19 mouse cellular contexts compared by ENCODE assay signal in the genomic region with DNA sequence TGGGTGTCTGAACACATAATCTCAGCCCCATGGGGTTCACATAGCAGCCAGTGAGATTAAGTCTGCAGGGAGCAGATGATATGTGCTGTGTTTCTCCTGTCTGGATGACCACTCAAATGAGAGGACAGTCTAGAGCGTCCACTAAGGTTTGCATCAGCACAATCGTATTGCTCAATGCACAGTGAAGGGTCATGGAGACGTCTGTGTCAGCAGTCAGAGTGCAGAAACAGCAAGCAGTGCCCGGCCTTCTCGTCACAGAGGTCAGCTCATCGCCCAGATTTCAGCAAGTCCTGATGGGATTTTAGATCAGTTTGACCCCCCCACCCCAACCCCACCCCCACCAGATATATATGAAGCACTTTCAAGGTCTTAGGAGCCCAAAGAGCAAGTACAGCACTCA. TPM values are rescaled to one million over a fixed set of nuclear protein-coding genes. Genes with fewer than 3 reads are reported as not detected.
DNase-seq lines count a peak whose midpoint lies in the region; ATAC-seq and TF ChIP-seq lines count a peak whose summit lies in the region.
"Had no signal": no experiment of that assay in that cellular context is flagged by ENCODE, and none has a peak within 500 bp of the region (broad histone marks: within the 10 kb centered on the region; RNA-seq: fewer than 3 reads in every experiment).

No protein-coding gene starts in this region.

- no peak for TF ChIP-seq EP300 in liver, postnatal 0 days (IDR thresholded peaks at IDR 0.05; ENCODE audit: low read depth)

- no peak overlapping the region for H3K4me3 ChIP-seq in liver, embryonic 13.5 days (replicated peaks)
- H3K4me3 ChIP-seq in liver, embryonic 11.5 days (ENCODE audit: low read depth, low read length): no peak overlapping the region
- H3K4me3 ChIP-seq in liver, postnatal 0 days (ENCODE audit: low read depth, low read length): no peak overlapping the region
- no peak overlapping the region for H3K4me3 ChIP-seq in forebrain, embryonic 14.5 days (ENCODE audit: low read depth, low read length)
- H3K4me3 ChIP-seq: embryonic facial prominence, embryonic 15.5 days; erythroblast, embryonic 14.5 days; forebrain, embryonic 10.5 days; forebrain, embryonic 15.5 days; heart, embryonic 13.5 days; hindbrain, embryonic 15.5 days had no signal

- 52% methylated on average over 6 of the region's 6 CpGs for WGBS in liver, embryonic 13.5 days (ENCODE audit: insufficient replicate concordance)
- 73% methylated on average over 6 of the region's 6 CpGs for WGBS in liver, embryonic 11.5 days
- 56% methylated on average over 6 of the region's 6 CpGs for WGBS in liver, postnatal 0 days (ENCODE audit: insufficient replicate concordance)
- WGBS in forebrain, embryonic 14.5 days: 91% methylated on average over 6 of the region's 6 CpGs

- H3K9ac ChIP-seq in liver, embryonic 13.5 days: no peak overlapping the region
- H3K9ac ChIP-seq in liver, embryonic 11.5 days (ENCODE audit: low read depth, low read length): no peak overlapping the region
- no peak overlapping the region for H3K9ac ChIP-seq in liver, postnatal 0 days (replicated peaks)
- H3K9ac ChIP-seq in forebrain, embryonic 14.5 days (ENCODE audit: low read length): no peak overlapping the region
- H3K9ac ChIP-seq: embryonic facial prominence, embryonic 15.5 days; forebrain, embryonic 15.5 days; heart, embryonic 13.5 days; hindbrain, embryonic 15.5 days had no signal

- no peak overlapping the region for H3K4me2 ChIP-seq in liver, embryonic 13.5 days
- no peak overlapping the region for H3K4me2 ChIP-seq in liver, embryonic 11.5 days
- no peak overlapping the region for H3K4me2 ChIP-seq in liver, postnatal 0 days (ENCODE audit: low read depth, low read length)
- H3K4me2 ChIP-seq in forebrain, embryonic 14.5 days (ENCODE audit: low read length): no peak overlapping the region
- H3K4me2 ChIP-seq: embryonic facial prominence, embryonic 15.5 days; forebrain, embryonic 15.5 days; heart, embryonic 13.5 days; hindbrain, embryonic 15.5 days had no signal

- peak; percentile 53 for DNase-seq in adrenal gland, postnatal 10 days
- no peak for DNase-seq in adrenal gland, adult 8-10 months
- no peak for DNase-seq in liver, embryonic 13.5 days
- DNase-seq in liver, embryonic 11.5 days (ENCODE audit: low spot score): no peak
- DNase-seq in adipocyte (ENCODE audit: low spot score): peak; percentile 87
- peak; percentile 55 for DNase-seq in liver, postnatal 0 days
- no peak for DNase-seq in gastrocnemius, adult 18-20 months (ENCODE audit: low spot score)
- DNase-seq in forebrain, embryonic 14.5 days (ENCODE audit: low spot score): no peak
- DNase-seq: cerebellum, adult 2 months; cerebellum, postnatal 10 days; embryo, embryonic 11 days; gastrocnemius, postnatal 10 days; heart, postnatal 36 days had no signal

- H3K9me3 ChIP-seq in liver, embryonic 13.5 days (replicated peaks): no peaks in the 10 kb centered on the region
- H3K9me3 ChIP-seq in liver, embryonic 11.5 days (ENCODE audit: control insufficient read depth, low read length): no peaks in the 10 kb centered on the region
- H3K9me3 ChIP-seq in liver, postnatal 0 days (ENCODE audit: low read length): no peaks in the 10 kb centered on the region
- no peaks in the 10 kb centered on the region for H3K9me3 ChIP-seq in forebrain, embryonic 14.5 days (replicated peaks; ENCODE audit: control insufficient read depth, low read length)
- H3K9me3 ChIP-seq: embryonic facial prominence, embryonic 15.5 days; forebrain, embryonic 10.5 days; forebrain, embryonic 15.5 days; heart, embryonic 13.5 days; hindbrain, embryonic 15.5 days had no signal

- H3K36me3 ChIP-seq in liver, embryonic 13.5 days: no peaks in the 10 kb centered on the region
- H3K36me3 ChIP-seq in liver, embryonic 11.5 days (ENCODE audit: control insufficient read depth, insufficient read depth, low read length): no peaks in the 10 kb centered on the region
- no peaks in the 10 kb centered on the region for H3K36me3 ChIP-seq in liver, postnatal 0 days (replicated peaks; ENCODE audit: insufficient read depth, low read length)
- no peaks in the 10 kb centered on the region for H3K36me3 ChIP-seq in forebrain, embryonic 14.5 days (ENCODE audit: control insufficient read depth, insufficient read depth, low read length)
- H3K36me3 ChIP-seq: embryonic facial prominence, embryonic 15.5 days; forebrain, embryonic 10.5 days; forebrain, embryonic 15.5 days; heart, embryonic 13.5 days; hindbrain, embryonic 15.5 days had no signal

- ATAC-seq in liver, embryonic 13.5 days (ENCODE audit: low read depth): peak; percentile 64; the same call in 1 of the 2 replicates
- no peak for ATAC-seq in liver, embryonic 11.5 days (replicated peaks; ENCODE audit: low FRiP score)
- ATAC-seq in liver, postnatal 0 days: peak; percentile 99
- no peak for ATAC-seq in forebrain, embryonic 14.5 days
- ATAC-seq: forebrain, embryonic 15.5 days had no signal

- H3K27me3 ChIP-seq in liver, embryonic 13.5 days: no peaks in the 10 kb centered on the region
- H3K27me3 ChIP-seq in liver, embryonic 11.5 days (replicated peaks; ENCODE audit: control insufficient read depth, insufficient read depth, low read length): no peaks in the 10 kb centered on the region
- H3K27me3 ChIP-seq in liver, postnatal 0 days (ENCODE audit: insufficient read depth, low read length): no peaks in the 10 kb centered on the region
- H3K27me3 ChIP-seq in forebrain, embryonic 14.5 days (replicated peaks; ENCODE audit: control insufficient read depth, insufficient read depth, low read length): no peaks in the 10 kb centered on the region
- H3K27me3 ChIP-seq: embryonic facial prominence, embryonic 15.5 days; forebrain, embryonic 15.5 days; heart, embryonic 13.5 days; hindbrain, embryonic 15.5 days had no signal

- TF ChIP-seq CTCF in liver, postnatal 0 days (IDR thresholded peaks at IDR 0.05; ENCODE audit: low read depth): no peak

- H3K4me1 ChIP-seq in liver, embryonic 13.5 days (replicated peaks): 0 out of 2 replicates have a peak, but pooled peaks cover 3% of the 10 kb centered on the region
- no peaks in the 10 kb centered on the region for H3K4me1 ChIP-seq in liver, embryonic 11.5 days (replicated peaks; ENCODE audit: control insufficient read depth, insufficient read depth, low read length)
- 0 out of 2 replicates have a peak, but pooled peaks cover 4% of the 10 kb centered on the region for H3K4me1 ChIP-seq in liver, postnatal 0 days (ENCODE audit: insufficient read depth)
- no peaks in the 10 kb centered on the region for H3K4me1 ChIP-seq in forebrain, embryonic 14.5 days (ENCODE audit: control insufficient read depth, insufficient read depth, low read length)
- H3K4me1 ChIP-seq: embryonic facial prominence, embryonic 15.5 days; forebrain, embryonic 10.5 days; forebrain, embryonic 15.5 days; hindbrain, embryonic 15.5 days had no signal

- no peak overlapping the region for H3K27ac ChIP-seq in liver, embryonic 13.5 days
- H3K27ac ChIP-seq in liver, embryonic 11.5 days (ENCODE audit: low read depth, low read length): no peak overlapping the region
- H3K27ac ChIP-seq in liver, postnatal 0 days (ENCODE audit: low read depth): peak overlapping the region; percentile 74
- H3K27ac ChIP-seq in forebrain, embryonic 14.5 days (ENCODE audit: low read depth, low read length): no peak overlapping the region
- H3K27ac ChIP-seq: embryonic facial prominence, embryonic 15.5 days; forebrain, embryonic 10.5 days; forebrain, embryonic 15.5 days; heart, embryonic 13.5 days; hindbrain, embryonic 15.5 days had no signal

RNA-seq across cellular contexts. Expression of a gene that starts 31.4 kb away (rescaled TPM):
- total RNA-seq in adrenal gland, postnatal 10 days (2021): 10 to 100 TPM; 29.5 to 34.8 TPM
- total RNA-seq in adrenal gland, adult 8-10 months (2022): 10 to 100 TPM; 37.0 to 41.8 (median 39.4) TPM
- polyA plus RNA-seq in liver, embryonic 13.5 days (2015; fragmentation: Nextera tagmentation; extraction: Ambion mirVana): 20.1 and 26.3 TPM in 2 replicates
- polyA plus RNA-seq in liver, embryonic 11.5 days (2014; fragmentation: Nextera tagmentation; extraction: Ambion mirVana): 29.1 and 31.6 TPM in 2 replicates
- polyA plus RNA-seq in liver, postnatal 0 days (2015; fragmentation: Nextera tagmentation; extraction: Ambion mirVana): 11.6 and 12.3 TPM in 2 replicates
- 10 to 100 TPM; 35.8 to 37.1 TPM for total RNA-seq in gastrocnemius, adult 18-20 months (2021)
- polyA plus RNA-seq in forebrain, embryonic 14.5 days (2014; fragmentation: Nextera tagmentation; extraction: Ambion mirVana): 184 and 217 TPM in 2 replicates

RNA-seq across cellular contexts. Expression of a gene that starts 38.5 kb away (rescaled TPM):
- 10 to 100 TPM; 48.4 to 50.7 TPM for total RNA-seq in adrenal gland, postnatal 10 days (2021)
- 100 to 1,000 TPM in 2 of 4 experiments, 10 to 100 TPM in 2; 71.3 to 124 (median 96.4) TPM for total RNA-seq in adrenal gland, adult 8-10 months (2022)
- 62.7 and 70.9 TPM in 2 replicates for polyA plus RNA-seq in liver, embryonic 13.5 days (2015; fragmentation: Nextera tagmentation; extraction: Ambion mirVana)
- polyA plus RNA-seq in liver, embryonic 11.5 days (2014; fragmentation: Nextera tagmentation; extraction: Ambion mirVana): 39.6 and 48.3 TPM in 2 replicates
- 33.4 and 34.5 TPM in 2 replicates for polyA plus RNA-seq in liver, postnatal 0 days (2015; fragmentation: Nextera tagmentation; extraction: Ambion mirVana)
- 1 to 10 TPM; 5.2 to 6.1 TPM for total RNA-seq in gastrocnemius, adult 18-20 months (2021)
- polyA plus RNA-seq in forebrain, embryonic 14.5 days (2014; fragmentation: Nextera tagmentation; extraction: Ambion mirVana): 38.2 and 46.2 TPM in 2 replicates

Comparison
In these comparisons a context has a peak if more than half of its experiments do, and no peak if none do; other contexts are left out.
1. DNase-seq: peak in adrenal gland, postnatal 10 days (single experiment), adipocyte (single experiment) and liver, postnatal 0 days (single experiment); none in adrenal gland, adult 8-10 months (single experiment), liver, embryonic 13.5 days (single experiment), liver, embryonic 11.5 days (single experiment), gastrocnemius, adult 18-20 months (single experiment) and forebrain, embryonic 14.5 days (single experiment).
2. ATAC-seq: peak in liver, embryonic 13.5 days (single experiment) and liver, postnatal 0 days (single experiment); none in liver, embryonic 11.5 days (single experiment) and forebrain, embryonic 14.5 days (single experiment).